Mouse (Mus musculus): ENCODE results near the gene Cebpzos.

DNA sequence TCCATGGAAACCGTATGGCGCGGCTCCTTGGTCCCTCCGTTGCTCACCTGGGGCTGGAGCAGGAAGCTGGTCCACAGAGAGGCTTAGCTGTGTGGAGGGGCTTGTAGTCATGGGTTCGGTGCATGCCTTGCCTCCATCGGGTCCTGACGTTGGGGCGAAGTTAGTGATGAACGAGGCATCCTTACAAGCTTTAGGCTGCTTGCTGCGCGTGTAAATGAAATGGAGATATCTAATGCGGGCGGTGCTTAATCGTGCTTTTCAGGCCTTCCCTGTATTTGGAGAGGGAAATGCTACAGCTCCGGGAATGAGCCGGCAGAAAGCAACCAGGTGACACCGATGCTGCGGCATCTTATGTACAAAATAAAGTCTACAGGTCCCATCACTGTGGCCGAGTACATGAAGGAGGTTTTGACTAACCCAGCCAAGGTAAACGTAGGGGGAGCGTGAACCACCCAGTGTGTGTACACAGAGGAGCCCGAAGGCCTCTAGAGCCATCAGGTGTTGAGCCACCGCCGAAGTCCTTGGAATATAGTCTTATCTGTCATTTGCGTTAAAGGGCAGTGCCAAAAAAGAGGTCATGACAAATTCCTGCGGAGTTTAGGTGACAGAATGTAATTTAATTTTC is 21.0 kb downstream of the Cebpzos start:
- TF ChIP-seq GATA1 (IDR thresholded peaks at IDR 0.05; ENCODE audit: borderline replicate concordance, low read length), result no peak
- TF ChIP-seq FLI1 (IDR thresholded peaks at IDR 0.05; ENCODE audit: low read length), result no peak

Data from megakaryocyte, embryonic 14.5 days (primary cell).